Mouse (Mus musculus): ENCODE data around the gene Fry. TPM values are rescaled to one million over a fixed set of nuclear protein-coding genes. Genes with fewer than 3 reads are reported as not detected.
A peak's percentile ranks its signal among the peaks of the same experiment; 100 is the strongest.

Gene Fry
- polyA plus RNA-seq, 1 experiment from 2014 or later, result 7.1 TPM

- no peaks in the 10 kb centered on the region for H3K4me1 ChIP-seq
- no peak overlapping the region for H3K4me3 ChIP-seq
- no peaks in the 10 kb centered on the region for H3K36me3 ChIP-seq
- H3K27me3 ChIP-seq, result no peaks in the 10 kb centered on the region
- H3K9me3 ChIP-seq, result no peaks in the 10 kb centered on the region
- no peak overlapping the region for H3K9ac ChIP-seq
- H3K4me2 ChIP-seq, result no peak overlapping the region
- no peak overlapping the region for H3K27ac ChIP-seq
- ATAC-seq (ENCODE audit: borderline replicate concordance, extremely low read depth, low FRiP score, low TSS enrichment), result no peak
- 64% methylated on average over 1 of the region's 2 CpGs for WGBS
Measured at GRCm38 (mm10) chr5:150178194-150178801, 59.9 kb downstream of the Fry start.

- no peak overlapping the region for H3K9ac ChIP-seq
- no peak overlapping the region for H3K4me3 ChIP-seq
- H3K4me1 ChIP-seq, result no peaks in the 10 kb centered on the region
- no peak overlapping the region for H3K4me2 ChIP-seq
- no peak overlapping the region for H3K27ac ChIP-seq
- no peaks in the 10 kb centered on the region for H3K36me3 ChIP-seq
- no peak for ATAC-seq (ENCODE audit: borderline replicate concordance, extremely low read depth, low FRiP score, low TSS enrichment)
- no peaks in the 10 kb centered on the region for H3K27me3 ChIP-seq
- H3K9me3 ChIP-seq, result no peaks in the 10 kb centered on the region
- 68% methylated on average over 1 of the region's 1 CpGs for WGBS
Measured at GRCm38 (mm10) chr5:150180985-150181607, 62.7 kb downstream of the Fry start.

GRCm38 (mm10) chr5:150184959-150185358, 66.5 kb downstream of the Fry start:
- no peak overlapping the region for H3K4me2 ChIP-seq
- no peak for ATAC-seq (ENCODE audit: borderline replicate concordance, extremely low read depth, low FRiP score, low TSS enrichment)
- no peak overlapping the region for H3K27ac ChIP-seq
- H3K4me1 ChIP-seq, result no peaks in the 10 kb centered on the region
- no peak overlapping the region for H3K9ac ChIP-seq
- no peaks in the 10 kb centered on the region for H3K9me3 ChIP-seq
- WGBS, result 90% methylated on average over 3 of the region's 3 CpGs
- no peaks in the 10 kb centered on the region for H3K27me3 ChIP-seq
- no peak overlapping the region for H3K4me3 ChIP-seq
- H3K36me3 ChIP-seq, result no peaks in the 10 kb centered on the region

- no peak overlapping the region for H3K27ac ChIP-seq
- WGBS, result 82% methylated on average over 4 of the region's 4 CpGs
- H3K27me3 ChIP-seq, result no peaks in the 10 kb centered on the region
- no peak overlapping the region for H3K4me2 ChIP-seq
- H3K4me1 ChIP-seq, result no peaks in the 10 kb centered on the region
- no peak for ATAC-seq (ENCODE audit: borderline replicate concordance, extremely low read depth, low FRiP score, low TSS enrichment)
- H3K36me3 ChIP-seq, result no peaks in the 10 kb centered on the region
- no peaks in the 10 kb centered on the region for H3K9me3 ChIP-seq
- H3K9ac ChIP-seq, result no peak overlapping the region
- no peak overlapping the region for H3K4me3 ChIP-seq
Measured at GRCm38 (mm10) chr5:150186121-150186520, 67.7 kb downstream of the Fry start.

- no peak for ATAC-seq (ENCODE audit: borderline replicate concordance, extremely low read depth, low FRiP score, low TSS enrichment)
- Histone ChIP-seq H3K9me3 (no peaks in the 10 kb centered on the region), H3K27ac (no peak overlapping the region), H3K9ac (no peak overlapping the region), H3K27me3 (no peaks in the 10 kb centered on the region), H3K4me3 (no peak overlapping the region), H3K4me1 (no peaks in the 10 kb centered on the region), H3K4me2 (no peak overlapping the region), H3K36me3 (no peaks in the 10 kb centered on the region)
- 89% methylated on average over 4 of the region's 4 CpGs for WGBS
Measured at GRCm38 (mm10) chr5:150186676-150187075, 68.2 kb downstream of the Fry start.

GRCm38 (mm10) chr5:150188031-150188430, 69.6 kb downstream of the Fry start:
- Histone ChIP-seq H3K27me3 (no peaks in the 10 kb centered on the region), H3K4me3 (no peak overlapping the region), H3K27ac (no peak overlapping the region), H3K9me3 (no peaks in the 10 kb centered on the region), H3K4me1 (0 out of 2 replicates have a peak, but pooled peaks cover 3% of the 10 kb centered on the region), H3K9ac (no peak overlapping the region), H3K36me3 (no peaks in the 10 kb centered on the region), H3K4me2 (no peak overlapping the region)
- ATAC-seq (ENCODE audit: borderline replicate concordance, extremely low read depth, low FRiP score, low TSS enrichment), result no peak
- 67% methylated on average over 4 of the region's 4 CpGs for WGBS

GRCm38 (mm10) chr5:150190454-150191358, 72.3 kb downstream of the Fry start:
- no peaks in the 10 kb centered on the region for H3K27me3 ChIP-seq
- 0 out of 2 replicates have a peak, but pooled peaks cover 5% of the 10 kb centered on the region for H3K4me1 ChIP-seq
- no peak for ATAC-seq (ENCODE audit: borderline replicate concordance, extremely low read depth, low FRiP score, low TSS enrichment)
- H3K9ac ChIP-seq, result no peak overlapping the region
- no peaks in the 10 kb centered on the region for H3K9me3 ChIP-seq
- no peaks in the 10 kb centered on the region for H3K36me3 ChIP-seq
- H3K4me3 ChIP-seq, result no peak overlapping the region
- H3K4me2 ChIP-seq, result no peak overlapping the region
- WGBS, result 91% methylated on average over 4 of the region's 4 CpGs
- H3K27ac ChIP-seq, result no peak overlapping the region

GRCm38 (mm10) chr5:150195514-150196210, 77.2 kb downstream of the Fry start:
- peak; percentile 88 for ATAC-seq (ENCODE audit: borderline replicate concordance, extremely low read depth, low FRiP score, low TSS enrichment)
- 3% methylated on average over 22 of the region's 22 CpGs for WGBS

GRCm38 (mm10) chr5:150196211-150196585, 77.8 kb downstream of the Fry start:
- Histone ChIP-seq H3K27me3 (no peaks in the 10 kb centered on the region), H3K36me3 (no peaks in the 10 kb centered on the region), H3K9me3 (no peaks in the 10 kb centered on the region), H3K4me2 (peak overlapping the region; percentile 77), H3K4me3 (peak overlapping the region; percentile 42), H3K27ac (peak overlapping the region; percentile 70), H3K4me1 (peaks cover 16% of the 10 kb centered on the region; the same call in 1 of the 2 replicates), H3K9ac (no peak overlapping the region; the same call in 1 of the 2 replicates)
- ATAC-seq (ENCODE audit: borderline replicate concordance, extremely low read depth, low FRiP score, low TSS enrichment), result peak; percentile 47; the same call in 1 of the 2 replicates
- 2% methylated on average over 6 of the region's 6 CpGs for WGBS

More at GRCm38 (mm10) chr5:150195514-150196210, 77.2 kb downstream of the Fry start:
- peak overlapping the region; percentile 42 for H3K4me3 ChIP-seq
- H3K9ac ChIP-seq, result peak overlapping the region; percentile 31; the same call in 1 of the 2 replicates
- H3K27me3 ChIP-seq, result no peaks in the 10 kb centered on the region
- H3K9me3 ChIP-seq, result no peaks in the 10 kb centered on the region
- H3K4me1 ChIP-seq, result peaks cover 16% of the 10 kb centered on the region; the same call in 1 of the 2 replicates
- peak overlapping the region; percentile 70 for H3K27ac ChIP-seq
- H3K4me2 ChIP-seq, result peak overlapping the region; percentile 77
- H3K36me3 ChIP-seq, result no peaks in the 10 kb centered on the region

- Histone ChIP-seq H3K4me1 (peaks cover 16% of the 10 kb centered on the region; the same call in 1 of the 2 replicates), H3K4me3 (peak overlapping the region; percentile 42), H3K9me3 (no peaks in the 10 kb centered on the region), H3K36me3 (no peaks in the 10 kb centered on the region), H3K27ac (no peak overlapping the region), H3K4me2 (peak overlapping the region; percentile 77), H3K9ac (no peak overlapping the region), H3K27me3 (no peaks in the 10 kb centered on the region)
- ATAC-seq (ENCODE audit: borderline replicate concordance, extremely low read depth, low FRiP score, low TSS enrichment), result no peak
- WGBS, result 14% methylated on average over 6 of the region's 6 CpGs
Measured at GRCm38 (mm10) chr5:150196881-150197311, 78.5 kb downstream of the Fry start.

- Histone ChIP-seq H3K4me2 (no peak overlapping the region), H3K27ac (no peak overlapping the region), H3K4me1 (no peaks in the 10 kb centered on the region), H3K4me3 (no peak overlapping the region), H3K36me3 (no peaks in the 10 kb centered on the region), H3K9ac (no peak overlapping the region), H3K9me3 (no peaks in the 10 kb centered on the region), H3K27me3 (no peaks in the 10 kb centered on the region)
- no peak for ATAC-seq (ENCODE audit: borderline replicate concordance, extremely low read depth, low FRiP score, low TSS enrichment)
- WGBS, result 83% methylated on average over 6 of the region's 6 CpGs
Measured at GRCm38 (mm10) chr5:150206749-150207148, 88.3 kb downstream of the Fry start.
